Mouse (Mus musculus) intestine, embryonic 16.5 days (tissue): ENCODE data around the gene Rprd2. TPM values are rescaled to one million over a fixed set of nuclear protein-coding genes. Genes with fewer than 3 reads are reported as not detected.

ENCODE experiments used
- ATAC-seq: fragments of 200-750 bp; cut with Nextera tagmentation; 2 replicates; pipeline ENCODE4 v1.8.0; 2017; ENCODE audit warnings: moderate TSS enrichment, moderate library complexity
- H3K27ac ChIP-seq: fragments of 300-500 bp; sonication (generic); 2 replicates; pipeline ENCODE4 v1.5.1; 2014; ENCODE audit warnings: mild to moderate bottlenecking, low read length
- H3K27me3 ChIP-seq: fragments of 300-500 bp; sonication (generic); replicated peaks from 2 replicates; pipeline ENCODE4 v1.6.1; 2014; ENCODE audit warnings: low read length, control low read depth, mixed read lengths; ENCODE audit not compliant: control insufficient read depth, insufficient read depth
- H3K36me3 ChIP-seq: fragments of 300-500 bp; sonication (generic); 2 replicates; pipeline ENCODE4 v1.6.1; 2014; ENCODE audit warnings: low read length, control low read depth; ENCODE audit not compliant: control insufficient read depth, insufficient read depth
- H3K4me1 ChIP-seq: fragments of 300-500 bp; sonication (generic); 2 replicates; pipeline ENCODE4 v1.6.1; 2014; ENCODE audit warnings: low read length, control low read depth, mixed read lengths; ENCODE audit not compliant: control insufficient read depth, insufficient read depth
- H3K4me2 ChIP-seq: fragments of 300-500 bp; sonication (generic); 2 replicates; pipeline ENCODE4 v1.6.1; 2014; ENCODE audit warnings: low read depth, low read length, control low read depth
- H3K4me3 ChIP-seq: fragments of 300-500 bp; sonication (generic); 2 replicates; pipeline ENCODE4 v1.5.1; 2014; ENCODE audit warnings: mild to moderate bottlenecking, low read length
- H3K9ac ChIP-seq: fragments of 300-500 bp; sonication (generic); 2 replicates; pipeline ENCODE4 v1.6.1; 2014; ENCODE audit warnings: low read depth, low read length
- H3K9me3 ChIP-seq: fragments of 300-500 bp; sonication (generic); 2 replicates; pipeline ENCODE4 v1.6.1; 2016; ENCODE audit warnings: low read length, control low read depth; ENCODE audit not compliant: control insufficient read depth
- WGBS: fragments of 180-500 bp; shearing (Covaris S2); extraction: QIAGEN DNeasy Blood & Tissue Kit; methylation state at CpG from one replicate; pipeline ENCODE4 v1.1.7; 2014; 5-methylcytosine and 5-hydroxymethylcytosine counted together
- microRNA-seq: library from miRNA; unstranded; fragments of <30 nt; microRNA quantifications from one replicate; pipeline ENCODE4, GENCODE M21; 2016
- polyA plus RNA-seq: library from polyadenylated mRNA; unstranded; fragments of >200 nt; fragmentation: Nextera tagmentation; extraction: Ambion mirVana; gene quantifications from 2 replicates; pipeline ENCODE4 v1.2.1, GENCODE M21; 2015

Gene Rprd2
- polyA plus RNA-seq, 1 experiment from 2014 or later: 13.5 TPM

DNA sequence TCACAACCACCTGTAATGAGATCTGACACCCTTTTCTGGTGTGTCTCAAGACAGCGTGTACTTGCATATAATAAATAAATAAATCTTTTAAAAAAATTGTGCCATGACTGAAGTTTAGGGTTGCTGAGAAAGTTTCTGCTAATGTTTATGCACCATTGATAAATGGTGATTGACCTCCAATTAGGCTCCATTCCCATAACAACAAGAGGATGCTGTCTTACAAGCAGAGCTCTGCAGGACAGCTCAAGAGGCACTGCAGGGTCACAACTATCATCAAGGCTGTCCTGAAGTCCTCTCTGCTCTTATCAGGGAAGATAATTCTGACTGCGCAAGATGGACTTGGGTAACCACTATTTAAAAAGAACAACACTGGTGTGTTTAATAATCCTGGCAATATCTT is 100.5 kb downstream of the Rprd2 start:
- H3K9me3 ChIP-seq: no peaks in the 10 kb centered on the region
- 69% methylated on average over 2 of the region's 2 CpGs for WGBS
- H3K4me2 ChIP-seq: no peak overlapping the region
- no peaks in the 10 kb centered on the region for H3K36me3 ChIP-seq
- no peak for ATAC-seq
- no peaks in the 10 kb centered on the region for H3K4me1 ChIP-seq
- no peak overlapping the region for H3K27ac ChIP-seq
- no peaks in the 10 kb centered on the region for H3K27me3 ChIP-seq
- H3K4me3 ChIP-seq: no peak overlapping the region
- H3K9ac ChIP-seq: no peak overlapping the region

GRCm38 (mm10) chr3:95716075-95716474 is 102.6 kb downstream of the Rprd2 start:
- ATAC-seq: no peak
- 63% methylated on average over 1 of the region's 1 CpGs for WGBS
- H3K9me3 ChIP-seq: no peaks in the 10 kb centered on the region

More at GRCm38 (mm10) chr3:95716075-95716474, 102.6 kb downstream of the Rprd2 start:
- Histone ChIP-seq H3K4me3 (no peak overlapping the region), H3K9ac (no peak overlapping the region), H3K27ac (no peak overlapping the region), H3K4me1 (no peaks in the 10 kb centered on the region), H3K36me3 (no peaks in the 10 kb centered on the region), H3K4me2 (no peak overlapping the region), H3K27me3 (no peaks in the 10 kb centered on the region)

Small RNA genes within 50 kb of the gene (microRNA-seq; reads per million reads assigned to microRNA genes)
- not detected for gene Mir7014

Other genes with a start within 250 kb of the Rprd2 start
- 42.6 and 44.3 TPM in 2 replicates for gene Golph3l, start 229.9 kb downstream of the Rprd2 start, polyA plus RNA-seq
- gene Ensa, start 193.9 kb downstream of the Rprd2 start, polyA plus RNA-seq: 67.3 and 69.9 TPM in 2 replicates
- gene Mcl1, start 160.1 kb downstream of the Rprd2 start, polyA plus RNA-seq: 14.7 and 17.0 TPM in 2 replicates
- 2.5 and 3.2 TPM in 2 replicates for gene Adamtsl4, start 130.9 kb downstream of the Rprd2 start, polyA plus RNA-seq
- gene Ecm1, start 79.3 kb downstream of the Rprd2 start, polyA plus RNA-seq: 15.3 and 17.8 TPM in 2 replicates
- gene Tars2, start 58.7 kb downstream of the Rprd2 start, polyA plus RNA-seq: 56.3 and 58.9 TPM in 2 replicates
- 39.2 and 42.0 TPM in 2 replicates for gene Prpf3, start 37.0 kb upstream of the Rprd2 start, polyA plus RNA-seq
- 357 and 360 TPM in 2 replicates for gene Mrps21, start 52.7 kb upstream of the Rprd2 start, polyA plus RNA-seq
- 6.4 and 7.6 TPM in 2 replicates for gene Ciart, start 63.4 kb upstream of the Rprd2 start, polyA plus RNA-seq
- gene BC028528, start 73.1 kb upstream of the Rprd2 start, polyA plus RNA-seq: 18.4 and 19.8 TPM in 2 replicates
- 47.7 and 55.6 TPM in 2 replicates for gene Aph1a, start 75.1 kb upstream of the Rprd2 start, polyA plus RNA-seq
- 0.76 and 1.1 TPM in 2 replicates for gene Car14, start 85.8 kb upstream of the Rprd2 start, polyA plus RNA-seq
- gene Anp32e, start 110.4 kb upstream of the Rprd2 start, polyA plus RNA-seq: 140 and 150 TPM in 2 replicates
- gene Plekho1, start 177.1 kb upstream of the Rprd2 start, polyA plus RNA-seq: 17.3 and 17.7 TPM in 2 replicates
- 28.0 and 28.5 TPM in 2 replicates for gene Vps45, start 239.6 kb upstream of the Rprd2 start, polyA plus RNA-seq